Mouse (Mus musculus) heart, adult 2 months (tissue): ENCODE results near the gene Celf2. TPM values are rescaled to one million over a fixed set of nuclear protein-coding genes. Genes with fewer than 3 reads are reported as not detected.

Source experiments
- DNase-seq, 2 experiments: peaks; one replicate each; pipeline ENCODE4 v3.0.0; 2021
- H3K27ac ChIP-seq: fragments of 200-600 bp; 2 replicates; pipeline ENCODE4 v1.8.1; 2022
- H3K27me3 ChIP-seq: fragments of 200-500 bp; 2 replicates; pipeline ENCODE4 v1.6.1; 2012; ENCODE audit warnings: mild to moderate bottlenecking, low read length, inconsistent platforms, mixed read lengths; ENCODE audit not compliant: control insufficient read depth, insufficient read depth
- H3K36me3 ChIP-seq: fragments of 200-500 bp; 2 replicates; pipeline ENCODE4 v1.6.1; 2012; ENCODE audit warnings: low read length, inconsistent platforms; ENCODE audit not compliant: control insufficient read depth, insufficient read depth
- H3K4me1 ChIP-seq: fragments of 200-500 bp; 2 replicates; pipeline ENCODE4 v1.6.1; 2011; ENCODE audit warnings: low read length; ENCODE audit not compliant: control insufficient read depth, insufficient read depth
- H3K4me3 ChIP-seq: fragments of 200-600 bp; 2 replicates; pipeline ENCODE4 v1.8.1; 2022
- H3K79me2 ChIP-seq: fragments of 200-500 bp; replicated peaks from 2 replicates; pipeline ENCODE4 v1.6.1; 2012; ENCODE audit warnings: mild to moderate bottlenecking, inconsistent platforms, low read length, moderate library complexity, mixed read lengths; ENCODE audit not compliant: control insufficient read depth, insufficient read depth
- H3K9ac ChIP-seq: fragments of 200-500 bp; 2 replicates; pipeline ENCODE4 v1.6.1; 2012; ENCODE audit warnings: low read depth, mild to moderate bottlenecking, control low read depth, inconsistent platforms, low read length, mixed read lengths
- CTCF ChIP-seq: fragments of 200-600 bp; IDR thresholded peaks from 2 replicates; pipeline ENCODE4 v1.8.1; 2022; ENCODE audit warnings: antibody characterized with exemption, mild to moderate bottlenecking, moderate library complexity
- EP300 ChIP-seq: fragments of 200-500 bp; IDR thresholded peaks from 2 replicates; pipeline ENCODE4 v1.6.1; 2011; ENCODE audit warnings: low read depth, low read length, control low read depth; ENCODE audit not compliant: insufficient read depth
- POLR2A ChIP-seq: fragments of 200-500 bp; IDR thresholded peaks from 2 replicates; pipeline ENCODE4 v1.6.1; 2011; ENCODE audit warnings: mild to moderate bottlenecking, low read depth, low read length, control low read depth; ENCODE audit not compliant: insufficient read depth
- WGBS: fragments of 180-500 bp; shearing (Covaris S2); methylation state at CpG from one replicate; pipeline ENCODE4 v1.1.7; 2018; 5-methylcytosine and 5-hydroxymethylcytosine counted together
- intact Hi-C: fragments of 180-260 bp; cut with DNase I; formaldehyde crosslinking; loops from one replicate; pipeline ENCODE4 v1.15.1; 2025
- polyA plus RNA-seq: library from polyadenylated mRNA; depleted of rRNA; stranded (reverse); fragments of >200 nt; gene quantifications from 2 replicates; pipeline ENCODE4 v1.2.3, GENCODE M21; 2012
- total RNA-seq, 2 experiments: library from RNA; stranded (reverse); gene quantifications; 2 replicates each; pipeline ENCODE4 v1.2.3; 2021

Celf2 gene
- total and polyA plus RNA-seq, 3 experiments = 38.1 to 63.9 (median 56.7) TPM

GRCm38 (mm10) chr2:6893095-6893494, 616.3 kb downstream of the Celf2 start:
- WGBS = 59% methylated on average over 3 of the region's 3 CpGs
- DNase-seq = no peak
- TF ChIP-seq EP300 (no peak), CTCF (no peak), POLR2A (no peak)

GRCm38 (mm10) chr2:6884796-6885711, 624.3 kb downstream of the Celf2 start:
- H3K27me3 ChIP-seq = no peaks in the 10 kb centered on the region
- WGBS = 84% methylated on average over 8 of the region's 8 CpGs
- H3K9ac ChIP-seq = no peak overlapping the region
- no peaks in the 10 kb centered on the region for H3K36me3 ChIP-seq
- intact Hi-C loops = no loop called here
- no peaks in the 10 kb centered on the region; the same call in 1 of the 2 replicates for H3K79me2 ChIP-seq
- H3K27ac ChIP-seq = no peak overlapping the region
- TF ChIP-seq CTCF (no peak), POLR2A (no peak), EP300 (no peak)
- no peak overlapping the region for H3K4me3 ChIP-seq
- no peaks in the 10 kb centered on the region; the same call in 1 of the 2 replicates for H3K4me1 ChIP-seq
- no peak for DNase-seq

More at GRCm38 (mm10) chr2:6893095-6893494, 616.3 kb downstream of the Celf2 start:
- H3K4me3 ChIP-seq = no peak overlapping the region
- H3K79me2 ChIP-seq = no peaks in the 10 kb centered on the region; the same call in 1 of the 2 replicates
- no peaks in the 10 kb centered on the region for H3K36me3 ChIP-seq
- no peaks in the 10 kb centered on the region; the same call in 1 of the 2 replicates for H3K4me1 ChIP-seq
- intact Hi-C loops = no loop called here
- H3K9ac ChIP-seq = no peak overlapping the region
- H3K27me3 ChIP-seq = no peaks in the 10 kb centered on the region
- H3K27ac ChIP-seq = no peak overlapping the region

DNA sequence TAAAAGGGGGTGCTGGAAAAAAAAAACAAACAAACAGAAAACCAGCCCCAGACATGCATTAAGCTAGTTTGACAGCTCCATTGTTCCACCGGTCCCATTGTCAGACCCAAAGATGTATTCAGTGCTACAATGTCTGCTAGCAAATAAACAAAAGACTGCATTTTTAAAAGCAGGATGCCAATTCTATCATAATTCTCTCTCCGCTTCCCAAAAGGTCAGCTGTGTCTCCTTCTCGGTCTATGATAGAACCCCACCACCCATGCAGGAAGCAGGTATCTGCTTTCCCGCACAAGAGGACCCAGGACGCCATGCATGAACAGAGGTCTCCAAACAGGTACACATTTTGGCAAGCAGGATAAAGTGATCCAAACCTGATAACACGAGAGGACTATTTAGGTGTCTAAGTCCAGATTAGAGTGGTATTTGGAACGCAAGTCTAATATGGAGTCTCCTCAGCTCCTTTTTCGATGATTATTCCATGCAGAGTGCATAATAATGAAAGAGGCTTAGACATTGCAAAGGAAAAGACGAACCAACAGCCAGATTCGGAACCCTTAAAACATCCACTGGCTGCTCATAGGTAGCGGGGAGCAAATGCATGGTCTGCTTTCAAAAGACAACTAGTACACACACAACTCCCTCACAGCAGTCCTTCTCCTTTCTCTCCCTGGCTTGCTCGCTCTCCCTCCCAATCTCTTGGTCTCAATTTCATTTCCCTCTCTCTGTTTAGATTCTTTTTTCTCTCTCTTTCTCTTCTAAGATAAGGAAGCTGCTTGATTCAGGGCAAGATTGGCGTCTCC, 625.2 kb downstream of the Celf2 start:
- no peaks in the 10 kb centered on the region for H3K27me3 ChIP-seq
- 76% methylated on average over 13 of the region's 13 CpGs for WGBS
- no peak overlapping the region for H3K9ac ChIP-seq
- no peak for DNase-seq
- no peak overlapping the region for H3K27ac ChIP-seq
- TF ChIP-seq EP300 = no peak
- TF ChIP-seq POLR2A = no peak
- TF ChIP-seq CTCF = no peak
- intact Hi-C loops = no loop called here
- H3K36me3 ChIP-seq = no peaks in the 10 kb centered on the region
- no peaks in the 10 kb centered on the region for H3K4me1 ChIP-seq
- no peak overlapping the region for H3K4me3 ChIP-seq
- H3K79me2 ChIP-seq = no peaks in the 10 kb centered on the region

DNA sequence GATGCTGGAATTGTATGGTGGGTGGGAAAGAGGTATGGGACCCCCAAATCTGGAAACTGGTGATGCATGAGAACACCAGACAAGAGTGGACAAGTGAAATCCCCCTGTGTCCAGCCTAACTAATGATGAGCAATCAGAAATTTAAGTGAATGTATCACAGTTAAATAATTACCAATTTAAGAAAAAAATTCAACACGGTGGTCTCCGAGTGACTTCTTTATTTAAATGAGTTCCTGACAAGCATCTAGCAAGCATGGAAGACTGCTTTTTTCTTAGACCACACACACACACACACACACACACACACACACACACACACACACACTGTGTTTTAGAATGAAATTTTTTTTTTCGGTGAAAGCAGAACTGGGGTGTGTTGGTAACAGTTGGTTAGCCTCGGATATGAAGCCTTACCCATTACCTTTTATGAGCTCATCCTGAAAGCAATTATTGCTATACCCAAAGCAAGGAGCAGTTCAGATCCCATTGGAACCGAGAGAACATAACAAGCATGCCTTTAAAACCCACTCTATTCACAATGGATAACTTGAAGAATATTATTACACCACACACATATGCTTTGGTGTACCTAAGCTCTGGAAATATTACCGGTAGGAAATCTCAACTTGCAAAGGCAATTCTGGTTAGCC, 627.0 kb downstream of the Celf2 start:
- Histone ChIP-seq H3K36me3 (no peaks in the 10 kb centered on the region), H3K4me1 (no peaks in the 10 kb centered on the region), H3K79me2 (no peaks in the 10 kb centered on the region), H3K27me3 (no peaks in the 10 kb centered on the region), H3K9ac (no peak overlapping the region), H3K4me3 (no peak overlapping the region), H3K27ac (no peak overlapping the region)
- no peak for TF ChIP-seq CTCF
- TF ChIP-seq POLR2A = no peak
- no peak for TF ChIP-seq EP300
- 94% methylated on average over 6 of the region's 6 CpGs for WGBS
- intact Hi-C loops = no loop called here
- no peak for DNase-seq

GRCm38 (mm10) chr2:6880941-6881575, 628.3 kb downstream of the Celf2 start:
- H3K4me1 ChIP-seq = no peaks in the 10 kb centered on the region
- H3K9ac ChIP-seq = no peak overlapping the region
- H3K79me2 ChIP-seq = no peaks in the 10 kb centered on the region
- H3K27ac ChIP-seq = no peak overlapping the region
- intact Hi-C loops = no loop called here
- no peak for TF ChIP-seq CTCF
- TF ChIP-seq POLR2A = no peak
- no peak for TF ChIP-seq EP300
- H3K36me3 ChIP-seq = no peaks in the 10 kb centered on the region
- DNase-seq = no peak
- 73% methylated on average over 6 of the region's 6 CpGs for WGBS
- no peak overlapping the region for H3K4me3 ChIP-seq
- no peaks in the 10 kb centered on the region for H3K27me3 ChIP-seq
